Mouse (Mus musculus) myocyte (in vitro differentiated cells): ENCODE measurements around the gene Slc13a3. TPM values are rescaled to one million over a fixed set of nuclear protein-coding genes. Genes with fewer than 3 reads are reported as not detected.

ENCODE experiments used
- H3K27me3 ChIP-seq: one replicate; pipeline ENCODE4 v1.6.1; 2011; ENCODE audit not compliant: control insufficient read depth, insufficient read depth, insufficient read length
- H3K36me3 ChIP-seq: one replicate; pipeline ENCODE4 v1.6.1; 2011; ENCODE audit not compliant: control insufficient read depth, insufficient read depth
- H3K4me2 ChIP-seq: one replicate; pipeline ENCODE4 v1.6.1; 2011; ENCODE audit warnings: low read depth, control low read depth
- H3K4me3 ChIP-seq: one replicate; pipeline ENCODE4 v1.5.1; 2011; ENCODE audit warnings: mild to moderate bottlenecking, control low read depth, moderate library complexity
- H3K79me2 ChIP-seq: one replicate; pipeline ENCODE4 v1.6.1; 2011; ENCODE audit not compliant: control insufficient read depth, insufficient read depth
- H3ac ChIP-seq: one replicate; pipeline ENCODE4 v1.6.1; 2011; ENCODE audit not compliant: control insufficient read depth, insufficient read length
- CEBPB ChIP-seq: IDR thresholded peaks from 2 replicates; pipeline ENCODE4 v1.6.1; 2011; ENCODE audit warnings: mild to moderate bottlenecking, moderate library complexity; ENCODE audit not compliant: poor library complexity, insufficient read depth, severe bottlenecking
- E2F4 ChIP-seq: IDR thresholded peaks from one replicate; pipeline ENCODE4 v1.6.1; 2011; ENCODE audit warnings: mild to moderate bottlenecking, control low read depth, moderate library complexity; ENCODE audit not compliant: insufficient read depth
- MAX ChIP-seq: IDR thresholded peaks from one replicate; pipeline ENCODE4 v1.6.1; 2011; ENCODE audit warnings: low read depth, mild to moderate bottlenecking, control low read depth
- MYOD1 ChIP-seq, 3 experiments: IDR thresholded peaks; one replicate each; pipeline ENCODE4 v1.6.1; 2011; ENCODE audit warnings: control low read depth in 2 of 3, low read depth in 2 of 3, mild to moderate bottlenecking in 2 of 3, moderate library complexity in 1 of 3; ENCODE audit not compliant: insufficient read length in 2 of 3, control insufficient read depth in 1 of 3
- MYOG ChIP-seq, 3 experiments: IDR thresholded peaks; one replicate each; pipeline ENCODE4 v1.6.1; 2011; ENCODE audit warnings: control low read depth in 2 of 3, low read depth in 2 of 3, mild to moderate bottlenecking in 2 of 3; ENCODE audit not compliant: insufficient read length in 2 of 3, control insufficient read depth in 1 of 3, insufficient read depth in 1 of 3
- POLR2A ChIP-seq: IDR thresholded peaks from one replicate; pipeline ENCODE4 v1.6.1; 2011; ENCODE audit warnings: low read depth, mild to moderate bottlenecking, control low read depth, moderate library complexity; ENCODE audit not compliant: insufficient read length
- POLR2AphosphoS2 ChIP-seq: IDR thresholded peaks from one replicate; pipeline ENCODE4 v1.6.1; 2011; ENCODE audit warnings: low read depth, control low read depth; ENCODE audit not compliant: insufficient read length
- REST ChIP-seq: IDR thresholded peaks from one replicate; pipeline ENCODE4 v1.6.1; 2011; ENCODE audit warnings: mild to moderate bottlenecking, control low read depth, moderate library complexity; ENCODE audit not compliant: insufficient read depth, insufficient read length
- SRF ChIP-seq: IDR thresholded peaks from one replicate; pipeline ENCODE4 v1.6.1; 2011; ENCODE audit warnings: low read depth; ENCODE audit not compliant: control insufficient read depth, insufficient read length
- TCF12 ChIP-seq: IDR thresholded peaks from one replicate; pipeline ENCODE4 v1.6.1; 2011; ENCODE audit warnings: mild to moderate bottlenecking, control low read depth; ENCODE audit not compliant: poor library complexity, insufficient read depth, severe bottlenecking
- TCF3 ChIP-seq: IDR thresholded peaks from one replicate; pipeline ENCODE4 v1.6.1; 2011; ENCODE audit warnings: low read depth, control low read depth; ENCODE audit not compliant: insufficient read length
- USF1 ChIP-seq: IDR thresholded peaks from one replicate; pipeline ENCODE4 v1.6.1; 2011; ENCODE audit warnings: low read depth, mild to moderate bottlenecking, control low read depth, moderate library complexity
- polyA plus RNA-seq: library from polyadenylated mRNA; unstranded; fragments of >200 nt; fragmentation: generic; extraction: Trizol; gene quantifications from one replicate; pipeline ENCODE4 v1.2.1, GENCODE M21; 2012; ENCODE audit warnings: missing spikeins

The Slc13a3 gene
- polyA plus RNA-seq, 1 experiment, result 0.04 TPM

DNA sequence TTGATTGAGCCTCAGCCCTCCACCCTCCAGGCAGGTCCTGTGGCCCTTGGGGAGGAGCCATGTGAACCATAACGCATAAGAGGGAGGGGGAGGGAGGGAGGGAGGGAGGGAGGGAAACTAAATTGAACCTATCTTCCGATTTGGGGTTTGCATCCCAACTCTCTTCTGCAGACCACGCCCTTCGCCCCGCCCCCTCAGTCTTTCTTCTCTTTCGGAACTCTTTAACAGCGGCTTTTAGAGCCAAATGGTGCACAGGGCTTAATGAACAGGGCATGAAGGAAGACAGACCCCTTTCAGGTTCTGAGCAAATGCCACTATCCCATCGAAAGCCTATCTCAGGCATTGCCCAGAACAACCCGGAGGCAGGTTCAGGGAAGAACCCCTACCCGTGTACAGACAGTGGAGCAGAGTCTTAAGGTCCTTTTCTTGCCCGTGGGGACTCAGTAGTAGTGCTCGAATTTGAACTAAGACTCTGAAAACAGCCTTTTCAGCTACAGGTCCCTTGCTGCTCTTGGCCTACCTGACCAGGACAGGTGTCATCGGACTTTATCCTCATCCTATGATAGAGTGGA, 105.1 kb downstream of the Slc13a3 start:
- Histone ChIP-seq H3K36me3 (no peaks in the 10 kb centered on the region), H3K4me3 (no peak overlapping the region), H3K27me3 (peaks cover 24% of the 10 kb centered on the region), H3K4me2 (peak overlapping the region; percentile 61), H3ac (no peak overlapping the region), H3K79me2 (no peaks in the 10 kb centered on the region)
- no peak for TF ChIP-seq MAX

GRCm38 (mm10) chr2:165367047-165367520, 105.9 kb downstream of the Slc13a3 start:
- Histone ChIP-seq H3K79me2 (no peaks in the 10 kb centered on the region), H3K4me3 (no peak overlapping the region), H3K27me3 (peaks cover 25% of the 10 kb centered on the region), H3K36me3 (no peaks in the 10 kb centered on the region), H3K4me2 (peak overlapping the region; percentile 61), H3ac (no peak overlapping the region)
- TF ChIP-seq E2F4 (no peak), MYOD1 (IDR thresholded peaks at IDR 0.05; ENCODE audit: control insufficient read depth in 1 of 3, insufficient read length in 2 of 3, low read depth in 2 of 3) (no peak), SRF (no peak), POLR2A (no peak), POLR2AphosphoS2 (no peak), TCF3 (no peak), CEBPB (no peak), REST (no peak), TCF12 (no peak), MYOG (IDR thresholded peaks at IDR 0.05; ENCODE audit: control insufficient read depth in 1 of 3, insufficient read depth in 1 of 3, insufficient read length in 2 of 3, low read depth in 2 of 3) (no peak), USF1 (no peak), MAX (no peak)

DNA sequence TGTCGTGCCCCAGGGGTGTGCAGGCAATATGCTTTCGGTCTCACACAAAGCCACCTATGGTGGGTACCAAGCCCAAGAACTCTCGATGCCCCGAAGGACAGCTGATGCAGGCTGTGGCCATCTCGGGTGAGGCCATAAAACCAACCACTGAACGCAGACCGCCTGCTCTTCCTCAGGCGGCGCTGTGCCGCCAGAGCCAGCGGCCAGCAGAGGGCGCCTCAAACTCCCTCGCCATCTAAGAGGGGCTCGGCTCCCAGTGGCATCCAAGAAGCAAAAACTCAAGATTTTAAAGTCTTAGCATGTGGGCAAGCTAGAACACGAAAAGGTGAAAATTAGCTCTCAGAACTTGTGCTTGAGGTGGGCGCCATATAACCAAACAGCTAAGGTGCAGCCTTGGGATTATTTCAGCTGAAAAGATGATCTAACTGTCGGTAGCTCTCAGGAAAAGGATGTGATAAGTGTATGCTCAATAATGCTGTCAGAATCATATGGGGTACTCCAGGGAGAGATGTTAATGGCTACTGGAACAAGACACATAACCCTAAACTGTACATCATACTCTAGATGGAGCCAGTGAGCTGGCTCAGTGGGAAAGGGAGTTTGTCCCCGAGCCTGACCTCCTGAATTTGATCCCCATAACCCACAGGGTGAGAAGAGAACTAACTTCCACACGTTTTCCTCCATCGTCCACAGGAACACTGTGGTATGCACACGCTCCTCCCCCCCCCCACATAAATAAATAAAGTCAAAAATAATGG, 108.5 kb downstream of the Slc13a3 start:
- Histone ChIP-seq H3K4me3 (no peak overlapping the region), H3K79me2 (no peaks in the 10 kb centered on the region), H3K36me3 (no peaks in the 10 kb centered on the region), H3K27me3 (peaks cover 32% of the 10 kb centered on the region), H3K4me2 (no peak overlapping the region), H3ac (no peak overlapping the region)
- TF ChIP-seq SRF (no peak), TCF12 (no peak), POLR2A (no peak), MYOG (IDR thresholded peaks at IDR 0.05; ENCODE audit: control insufficient read depth in 1 of 3, insufficient read depth in 1 of 3, insufficient read length in 2 of 3, low read depth in 2 of 3) (no peak), TCF3 (no peak), REST (no peak), MYOD1 (IDR thresholded peaks at IDR 0.05; ENCODE audit: control insufficient read depth in 1 of 3, insufficient read length in 2 of 3, low read depth in 2 of 3) (no peak), E2F4 (no peak), USF1 (no peak), POLR2AphosphoS2 (no peak), CEBPB (no peak), MAX (no peak)

- Histone ChIP-seq H3K4me2 (no peak overlapping the region), H3K27me3 (peaks cover 27% of the 10 kb centered on the region), H3K36me3 (no peaks in the 10 kb centered on the region), H3ac (no peak overlapping the region), H3K79me2 (no peaks in the 10 kb centered on the region), H3K4me3 (no peak overlapping the region)
- TF ChIP-seq SRF (no peak), E2F4 (no peak), TCF12 (no peak), POLR2AphosphoS2 (no peak), MYOG (IDR thresholded peaks at IDR 0.05; ENCODE audit: control insufficient read depth in 1 of 3, insufficient read depth in 1 of 3, insufficient read length in 2 of 3, low read depth in 2 of 3) (no peak), MAX (no peak), POLR2A (no peak), TCF3 (no peak), CEBPB (no peak), USF1 (no peak), REST (no peak)
These were observed 109.7 kb downstream of the Slc13a3 start for GRCm38 (mm10) chr2:165363282-165363681.
